Mouse (Mus musculus) right cerebral cortex, adult 2 months (tissue): ENCODE results near the gene Ptprm.

ENCODE experiments used
- DNase-seq, 2 experiments: peaks; one replicate each; pipeline ENCODE4 v3.0.0; 2021 to 2022; ENCODE audit warnings: low spot score in 2 of 2

Ptprm gene

DNA sequence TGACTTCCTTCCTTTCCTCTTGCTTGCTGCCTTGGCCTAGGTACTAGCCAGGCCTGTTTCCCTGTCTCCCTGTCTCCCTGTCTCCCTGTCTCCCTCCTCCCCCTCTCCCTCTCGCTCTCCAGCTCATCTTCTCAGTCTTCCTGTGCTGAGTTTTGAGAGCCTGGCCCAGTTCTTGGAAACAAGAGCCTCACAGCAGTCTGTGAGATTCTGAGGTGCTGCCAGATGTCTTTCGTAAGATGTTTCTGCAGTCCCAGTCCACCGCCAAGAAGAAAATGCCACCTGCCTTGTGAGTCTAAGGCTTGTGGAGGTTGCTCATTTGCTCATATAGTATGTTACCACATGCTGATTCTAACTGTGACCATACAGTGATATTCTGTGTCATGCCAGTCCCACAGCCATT is 572.3 kb downstream of the Ptprm start:
- peak; percentile 22 to 26 for DNase-seq

- DNase-seq: no peak
Measured at GRCm38 (mm10) chr17:66779026-66779425, 575.2 kb downstream of the Ptprm start.

DNA sequence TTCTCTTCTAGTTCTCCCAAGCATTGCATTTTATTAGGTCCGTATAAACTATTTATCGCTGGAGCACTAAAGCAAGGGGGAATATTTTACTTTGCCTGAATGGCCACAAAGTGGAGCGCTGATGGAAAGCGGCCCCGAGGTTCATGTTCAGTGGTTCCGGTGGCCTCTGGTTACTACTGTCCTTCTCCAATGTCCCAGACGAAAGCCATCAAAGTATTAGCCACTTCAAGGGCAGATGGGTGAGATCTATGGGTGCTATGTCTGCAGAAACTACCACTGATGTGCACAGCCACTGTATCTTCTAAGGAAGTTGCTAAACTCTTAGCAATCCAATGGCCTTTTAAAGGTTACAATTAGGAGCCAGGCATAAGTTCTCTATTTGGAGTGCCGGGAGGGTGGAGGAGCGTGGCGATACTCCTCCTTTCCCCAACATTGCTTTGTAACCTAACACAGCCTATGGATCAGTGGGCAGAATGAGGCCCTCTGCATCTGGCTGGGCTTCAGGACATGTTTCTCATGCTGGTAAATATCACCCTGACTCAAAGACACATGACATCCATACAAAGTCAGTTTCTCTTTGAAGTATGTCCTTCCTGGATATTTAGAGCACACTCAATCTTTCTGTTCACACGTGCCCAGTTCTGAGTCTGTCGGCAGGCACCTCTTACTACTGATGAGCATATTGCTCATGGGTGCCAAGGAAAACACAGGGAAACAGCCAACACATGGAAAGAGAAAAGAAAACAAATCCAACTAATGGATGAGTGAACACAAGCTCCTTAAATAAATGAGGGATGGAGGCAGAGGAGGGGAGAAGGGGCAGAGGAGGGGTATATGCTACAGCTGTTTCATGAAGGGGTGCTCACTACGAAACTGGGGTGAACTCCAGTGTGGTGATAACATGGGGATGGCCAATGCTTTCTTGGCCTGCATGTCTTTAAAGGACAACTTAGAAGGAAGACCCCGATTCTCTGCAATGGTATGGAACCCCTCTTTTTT is 584.6 kb downstream of the Ptprm start:
- no peak for DNase-seq

- DNase-seq: no peak
Measured at GRCm38 (mm10) chr17:66768689-66769275, 585.5 kb downstream of the Ptprm start.

- DNase-seq: no peak
Measured at GRCm38 (mm10) chr17:66766166-66766565, 588.1 kb downstream of the Ptprm start.

DNA sequence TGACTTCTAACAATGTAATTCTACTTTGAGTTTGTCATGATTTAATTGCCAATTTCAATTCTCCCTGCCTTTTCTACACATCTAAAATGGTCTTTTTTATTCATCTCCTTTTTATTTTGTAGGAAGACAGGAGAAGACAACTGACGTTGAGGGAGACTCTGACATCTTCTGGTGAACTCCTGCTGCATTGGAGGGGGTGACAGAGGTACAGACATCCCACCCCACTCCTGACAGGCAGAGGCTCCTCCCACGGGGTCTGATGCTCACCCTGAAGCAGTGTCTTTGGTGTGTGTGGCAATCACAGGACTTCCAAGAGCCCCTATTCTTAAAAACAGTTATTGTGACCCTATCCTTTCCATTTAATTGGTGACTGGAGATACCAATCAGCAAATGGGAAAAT is 589.8 kb downstream of the Ptprm start:
- no peak for DNase-seq

GRCm38 (mm10) chr17:66762716-66763115 is 591.5 kb downstream of the Ptprm start:
- DNase-seq: no peak

DNA sequence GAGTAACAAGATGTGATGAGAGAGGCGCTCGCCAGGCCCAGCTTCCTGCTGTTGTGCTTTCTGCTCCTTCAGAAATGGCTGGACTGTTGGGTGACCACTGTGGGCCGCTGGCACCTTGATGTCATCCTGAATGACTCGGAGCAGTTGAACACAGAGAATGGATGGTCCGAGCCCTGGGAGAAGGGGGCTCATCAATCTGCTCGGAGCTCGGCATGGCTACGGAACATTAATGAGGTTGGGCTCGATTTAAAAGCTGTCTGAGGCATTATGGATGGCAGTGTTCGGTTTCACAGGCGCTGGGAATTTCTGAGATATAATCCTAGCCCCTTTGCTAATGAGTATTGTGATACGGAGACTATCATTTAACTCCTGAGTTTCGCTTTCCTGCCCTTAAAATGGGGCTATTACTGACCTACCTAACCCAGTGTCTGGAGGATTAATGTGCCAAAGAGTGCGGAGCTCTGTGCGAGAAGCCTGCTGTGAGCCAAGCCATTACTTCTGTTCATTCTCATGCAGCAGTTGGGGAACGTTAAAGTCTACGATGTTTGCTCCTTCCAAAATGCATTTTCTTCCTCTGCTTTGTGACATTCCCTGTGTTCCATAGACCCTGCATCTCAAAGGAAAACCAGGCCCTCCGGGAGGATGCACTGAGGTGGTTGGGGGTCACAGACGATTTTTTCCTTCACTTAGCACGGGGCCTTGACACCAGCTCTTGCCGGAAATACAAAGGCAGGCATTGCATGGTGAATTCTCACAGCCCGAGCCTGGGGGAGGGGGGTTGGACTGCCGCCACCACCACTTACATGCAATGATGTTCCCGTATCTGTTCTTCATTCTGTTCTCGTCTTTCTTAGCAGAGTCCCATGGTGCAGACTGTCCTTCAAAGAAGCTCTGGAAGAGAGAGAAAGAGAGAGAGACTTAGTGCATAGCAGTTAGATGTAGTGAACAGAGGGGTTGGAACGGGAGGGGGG is 592.6 kb downstream of the Ptprm start:
- DNase-seq: no peak

DNA sequence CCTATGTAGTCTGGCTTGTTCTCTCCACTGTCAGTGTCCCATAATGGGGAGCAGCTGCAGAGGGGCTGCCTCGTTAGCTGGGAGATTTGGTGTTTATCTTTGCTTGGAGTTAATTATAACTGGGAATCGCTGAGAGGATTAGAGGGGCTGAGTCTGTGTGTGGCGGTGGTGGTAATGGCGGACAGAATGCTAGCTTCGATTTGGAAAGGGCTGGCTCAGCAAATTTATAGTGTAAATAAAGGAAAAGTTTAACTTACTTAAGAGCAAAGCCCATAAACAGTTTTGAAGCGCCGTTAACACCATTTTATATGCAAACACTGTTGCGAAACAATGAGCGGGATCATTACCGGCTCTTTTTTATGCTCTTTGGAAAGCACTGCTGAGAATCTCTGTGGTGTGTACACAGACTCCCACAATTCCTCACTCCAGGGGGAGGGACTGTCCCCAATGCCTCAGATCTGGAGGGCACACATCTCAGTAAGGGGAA is 597.2 kb downstream of the Ptprm start:
- DNase-seq: no peak

GRCm38 (mm10) chr17:66756500-66756899 is 597.8 kb downstream of the Ptprm start:
- DNase-seq: no peak

- peak; percentile 31 to 52 for DNase-seq
Measured at GRCm38 (mm10) chr17:66755191-66755654, 599.0 kb downstream of the Ptprm start.

GRCm38 (mm10) chr17:66754208-66754865 is 599.9 kb downstream of the Ptprm start:
- no peak for DNase-seq

DNA sequence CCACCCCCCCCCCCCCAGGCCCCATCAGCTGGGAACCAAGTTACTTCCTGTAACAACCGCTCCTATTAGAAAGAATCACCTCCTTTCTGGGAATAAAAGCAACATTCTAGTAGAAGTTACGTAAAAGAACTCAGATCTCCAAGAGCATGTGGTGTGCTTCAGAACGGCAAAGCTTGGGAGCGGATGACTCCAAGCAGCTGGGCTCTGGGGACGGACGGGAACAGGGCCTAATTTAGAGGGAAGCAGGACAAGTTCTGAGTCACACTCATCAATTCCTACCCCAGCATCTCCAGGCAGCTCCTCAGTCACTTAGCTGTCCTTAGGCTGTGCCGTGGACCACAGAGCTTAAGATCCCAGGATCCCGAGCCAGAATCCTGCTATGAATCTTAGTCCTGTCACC is 602.5 kb downstream of the Ptprm start:
- DNase-seq: no peak

- no peak for DNase-seq
Measured at GRCm38 (mm10) chr17:66750481-66751206, 603.6 kb downstream of the Ptprm start.

- DNase-seq: no peak
Measured at GRCm38 (mm10) chr17:66749976-66750375, 604.3 kb downstream of the Ptprm start.

DNA sequence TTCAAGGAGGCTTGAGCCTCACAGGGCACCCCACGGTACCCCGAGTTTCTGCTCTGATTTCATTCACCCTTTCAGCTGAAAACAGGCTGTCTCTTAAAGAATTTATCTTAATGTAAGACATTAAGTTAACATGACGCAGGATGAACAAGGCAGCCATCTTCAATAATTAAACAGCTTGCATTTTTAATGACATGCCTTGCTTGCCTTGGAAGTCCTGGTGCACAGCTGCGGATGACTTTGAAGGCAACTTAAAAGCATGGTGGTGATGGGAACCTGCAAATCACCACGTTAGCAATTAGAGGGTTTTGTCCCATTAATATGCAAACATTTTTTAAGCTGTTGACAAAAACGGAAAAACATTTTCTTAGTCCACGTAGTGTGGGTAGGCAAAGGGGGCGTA is 607.8 kb downstream of the Ptprm start:
- DNase-seq: no peak

DNA sequence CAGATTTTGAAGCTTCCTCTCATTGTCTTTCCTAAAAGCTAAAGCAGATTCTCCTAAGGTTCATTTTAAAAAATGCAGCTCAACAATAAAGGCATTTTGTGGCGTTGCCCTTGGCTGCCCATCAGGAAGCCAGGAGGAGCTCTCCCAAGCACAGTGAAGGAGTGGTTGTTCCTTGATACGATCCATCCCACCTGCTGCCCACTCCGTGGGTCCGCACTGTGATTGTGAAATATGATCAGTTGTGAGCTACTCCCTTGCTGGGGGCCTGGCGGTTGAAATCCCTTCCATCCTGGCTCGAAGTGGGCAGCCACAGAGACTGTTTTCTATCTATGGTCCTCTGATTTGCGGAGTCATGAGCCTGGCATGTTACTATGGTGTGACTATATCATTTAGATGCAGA is 610.9 kb downstream of the Ptprm start:
- no peak for DNase-seq

DNA sequence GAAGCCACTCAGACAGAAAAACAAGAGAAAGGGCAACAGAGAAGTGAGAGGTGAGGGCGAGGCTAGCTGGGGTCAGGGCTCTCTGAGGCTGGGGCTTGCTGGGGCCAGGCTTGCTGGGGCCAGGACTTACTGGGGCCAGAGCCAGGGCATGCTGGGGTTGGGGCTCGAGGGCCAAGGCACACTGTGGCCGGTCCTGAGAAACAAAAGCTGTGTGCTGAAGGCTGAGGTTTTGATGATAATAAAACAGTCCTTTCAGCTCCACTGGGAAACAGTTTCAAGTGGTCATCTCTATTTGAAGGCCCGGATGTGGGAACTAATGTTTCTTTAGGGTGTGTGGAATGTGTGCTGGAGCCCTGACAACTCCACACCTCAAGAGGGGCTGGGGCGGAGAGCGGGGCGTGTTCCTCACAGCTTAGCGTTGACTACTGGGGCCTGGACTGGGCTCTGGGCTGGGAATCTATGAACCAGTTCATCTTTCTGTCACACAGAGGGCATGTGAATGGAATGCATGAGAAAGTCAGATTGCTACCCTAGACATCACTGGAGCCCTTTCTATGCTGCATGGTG is 615.4 kb downstream of the Ptprm start:
- no peak for DNase-seq

DNA sequence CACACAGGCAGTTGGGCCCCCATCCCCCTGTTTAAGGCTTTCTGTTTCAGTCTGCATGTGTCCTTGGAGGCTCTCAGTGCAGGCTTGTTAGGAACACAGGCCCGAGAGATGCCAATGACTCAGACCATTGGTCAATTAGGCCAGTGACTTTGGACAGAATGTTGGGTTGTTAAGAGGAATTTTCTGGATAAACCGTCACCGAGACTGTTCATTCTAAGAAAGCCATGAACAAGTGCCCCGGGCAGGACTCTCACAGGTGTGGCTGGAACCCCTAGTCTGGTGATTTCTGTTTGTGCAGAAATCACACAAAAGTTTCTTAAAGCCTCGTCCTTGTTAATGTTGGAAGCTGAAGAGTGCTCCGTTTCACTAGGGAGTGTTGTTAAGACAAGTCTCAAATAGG is 615.9 kb downstream of the Ptprm start:
- no peak for DNase-seq

DNA sequence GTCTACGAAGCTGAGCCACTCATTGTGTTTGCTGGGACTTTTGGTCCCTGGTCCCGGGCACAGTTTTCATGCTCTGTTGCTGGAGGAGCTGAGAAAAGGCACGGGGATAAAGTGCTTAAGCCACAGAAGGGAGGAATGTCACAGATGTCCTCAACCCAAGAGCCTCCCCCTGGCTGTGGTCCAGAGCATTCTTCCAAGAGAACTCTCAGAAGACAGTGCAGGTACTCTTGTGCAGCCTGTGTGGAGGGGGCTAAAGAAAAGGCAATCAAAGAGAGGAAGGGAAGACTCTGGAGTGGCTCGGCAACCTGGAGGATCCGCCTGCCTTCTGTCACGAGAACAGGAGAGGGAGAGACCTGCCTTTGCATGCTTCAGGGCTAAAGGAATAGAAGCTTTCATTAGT is 617.8 kb downstream of the Ptprm start:
- DNase-seq: no peak
